Mouse (Mus musculus): ENCODE measurements around the gene Ackr3. TPM values are rescaled to one million over a fixed set of nuclear protein-coding genes. Genes with fewer than 3 reads are reported as not detected.

Ackr3 gene
- total and polyA plus RNA-seq, 3 experiments, result not detected

DNA sequence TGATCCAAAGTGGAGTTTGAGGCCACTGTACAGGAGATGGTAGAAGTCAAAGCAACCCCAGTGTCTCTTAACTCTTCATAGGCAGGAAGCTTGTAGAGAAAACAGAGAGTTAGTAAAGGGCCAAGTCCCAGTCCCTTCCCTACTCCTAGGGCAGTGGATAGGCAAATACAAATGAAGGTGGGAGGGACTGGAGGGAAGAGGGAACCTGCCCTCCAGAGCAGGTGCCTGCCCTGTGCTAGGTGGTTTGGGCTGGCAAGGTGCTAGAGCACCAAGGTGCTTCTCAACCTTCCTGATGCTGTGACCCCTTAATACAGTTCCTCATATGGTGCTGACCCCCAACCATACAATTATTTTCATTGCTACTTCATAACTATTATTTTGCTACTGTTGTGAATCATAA is 26.2 kb upstream of the Ackr3 start:
- Histone ChIP-seq H3K27ac (ENCODE audit: control insufficient read depth, low read depth, low read length) (no peak overlapping the region), H3K4me1 (ENCODE audit: control insufficient read depth in 1 of 2, insufficient read depth in 2 of 2, low read length in 2 of 2) (no peaks in the 10 kb centered on the region), H3K27me3 (ENCODE audit: control insufficient read depth in 1 of 2, insufficient read depth in 2 of 2, low read length in 2 of 2) (no peaks in the 10 kb centered on the region), H3K9ac (ENCODE audit: control insufficient read depth, low read depth, low read length, poor library complexity, severe bottlenecking) (no peak overlapping the region), H3K79me2 (ENCODE audit: control insufficient read depth, insufficient read depth, low read length, poor library complexity) (no peaks in the 10 kb centered on the region), H3K36me3 (ENCODE audit: control insufficient read depth in 1 of 2, insufficient read depth in 2 of 2, low read length in 2 of 2) (no peaks in the 10 kb centered on the region), H3K4me3 (ENCODE audit: control insufficient read depth in 1 of 2, insufficient read depth in 1 of 2, low read depth in 2 of 2, low read length in 2 of 2) (no peak overlapping the region), H3K9me3 (replicated peaks; ENCODE audit: insufficient read depth, low read length) (no peaks in the 10 kb centered on the region)
- DNase-seq (ENCODE audit: low read depth, low spot score), result no peak
- no peak for TF ChIP-seq CHD2 (IDR thresholded peaks at IDR 0.05; ENCODE audit: low read length)
- TF ChIP-seq ELF1 (IDR thresholded peaks at IDR 0.05; ENCODE audit: low read depth, low read length), result no peak
- TF ChIP-seq SMC3 (IDR thresholded peaks at IDR 0.05; ENCODE audit: low read depth, low read length), result no peak
- no peak for TF ChIP-seq MYC (IDR thresholded peaks at IDR 0.05; ENCODE audit: low read depth, low read length)
- TF ChIP-seq ZMIZ1 (IDR thresholded peaks at IDR 0.05; ENCODE audit: low read depth, low read length), result no peak
- no peak for TF ChIP-seq BHLHE40 (IDR thresholded peaks at IDR 0.05; ENCODE audit: borderline replicate concordance, low read depth, low read length)
- TF ChIP-seq CTCF (IDR thresholded peaks at IDR 0.05 in 2 of 3, conservative IDR thresholded peaks at IDR 0.05 in 1 of 3; ENCODE audit: control insufficient read depth in 1 of 3, insufficient read depth in 1 of 3, low read depth in 2 of 3, low read length in 3 of 3, poor library complexity in 1 of 3, severe bottlenecking in 1 of 3), result no peak

DNA sequence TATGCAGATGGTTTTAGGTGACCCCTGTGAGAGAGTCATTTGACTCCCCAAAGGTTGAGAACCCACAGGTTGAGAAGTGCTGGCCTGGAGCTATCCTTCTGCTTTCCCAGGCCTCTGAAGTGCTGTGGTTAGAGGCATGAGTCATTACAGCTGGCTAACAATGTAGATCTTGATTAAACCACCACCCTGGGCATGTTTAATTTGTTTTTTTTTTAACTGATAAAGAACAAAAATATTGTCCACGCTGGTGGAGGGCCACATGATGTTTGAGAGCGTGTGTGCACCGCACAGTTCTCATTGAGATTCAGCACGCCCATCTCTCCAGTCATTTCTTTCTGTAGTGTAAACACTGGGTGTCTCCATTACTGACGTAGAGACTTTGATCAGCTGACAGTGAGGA is 25.8 kb upstream of the Ackr3 start:
- no peak overlapping the region for H3K27ac ChIP-seq (ENCODE audit: control insufficient read depth, low read depth, low read length)
- DNase-seq (ENCODE audit: low read depth, low spot score), result no peak
- no peaks in the 10 kb centered on the region for H3K4me1 ChIP-seq (ENCODE audit: control insufficient read depth in 1 of 2, insufficient read depth in 2 of 2, low read length in 2 of 2)

DNA sequence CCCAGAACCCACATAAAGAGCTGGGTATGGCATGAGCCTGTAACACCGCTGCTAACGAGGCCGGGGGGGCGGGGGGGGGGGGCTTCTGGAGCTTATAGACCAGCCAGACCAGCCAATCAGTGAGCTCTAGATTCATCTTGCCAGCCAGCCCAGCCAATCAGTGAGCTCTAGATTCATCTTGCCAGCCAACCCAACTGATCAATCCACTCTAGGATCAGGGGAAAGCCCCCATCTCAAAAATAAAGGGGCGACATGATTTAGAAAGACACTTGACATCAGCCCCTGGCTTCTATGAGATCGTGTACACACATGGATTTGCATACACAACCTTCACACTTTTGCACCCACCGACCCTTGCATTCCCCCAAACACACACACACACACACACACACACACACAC is 23.3 kb upstream of the Ackr3 start:
- H3K9ac ChIP-seq (ENCODE audit: control insufficient read depth, low read depth, low read length, poor library complexity, severe bottlenecking), result no peak overlapping the region
- DNase-seq (ENCODE audit: low read depth, low spot score), result no peak
- no peak for TF ChIP-seq MAFK (IDR thresholded peaks at IDR 0.05; ENCODE audit: borderline replicate concordance, low read depth, low read length)
- no peak for TF ChIP-seq CHD1 (IDR thresholded peaks at IDR 0.05; ENCODE audit: low read depth, low read length)
- no peak overlapping the region for H3K27ac ChIP-seq (ENCODE audit: control insufficient read depth, low read depth, low read length)
- no peak overlapping the region for H3K4me3 ChIP-seq (ENCODE audit: control insufficient read depth in 1 of 2, insufficient read depth in 1 of 2, low read depth in 2 of 2, low read length in 2 of 2)
- no peaks in the 10 kb centered on the region for H3K9me3 ChIP-seq (replicated peaks; ENCODE audit: insufficient read depth, low read length)
- no peaks in the 10 kb centered on the region for H3K4me1 ChIP-seq (ENCODE audit: control insufficient read depth in 1 of 2, insufficient read depth in 2 of 2, low read length in 2 of 2)
- H3K79me2 ChIP-seq (ENCODE audit: control insufficient read depth, insufficient read depth, low read length, poor library complexity), result no peaks in the 10 kb centered on the region
- H3K36me3 ChIP-seq (ENCODE audit: control insufficient read depth in 1 of 2, insufficient read depth in 2 of 2, low read length in 2 of 2), result no peaks in the 10 kb centered on the region
- H3K27me3 ChIP-seq (ENCODE audit: control insufficient read depth in 1 of 2, insufficient read depth in 2 of 2, low read length in 2 of 2), result no peaks in the 10 kb centered on the region

More for the DNA sequence above, 25.8 kb upstream of the Ackr3 start:
- TF ChIP-seq MAZ (IDR thresholded peaks at IDR 0.05; ENCODE audit: low read depth, low read length) (no peak), UBTF (IDR thresholded peaks at IDR 0.05; ENCODE audit: borderline replicate concordance, insufficient read depth, low read depth, low read length) (no peak), MAFK (IDR thresholded peaks at IDR 0.05; ENCODE audit: borderline replicate concordance, low read depth, low read length) (no peak), ELF1 (IDR thresholded peaks at IDR 0.05; ENCODE audit: low read depth, low read length) (no peak), SIN3A (IDR thresholded peaks at IDR 0.05; ENCODE audit: low read length) (no peak), CHD2 (IDR thresholded peaks at IDR 0.05; ENCODE audit: low read length) (no peak), KAT2A (conservative IDR thresholded peaks at IDR 0.05; ENCODE audit: low read depth, low read length) (no peak), TCF12 (IDR thresholded peaks at IDR 0.05; ENCODE audit: low read depth, low read length) (no peak), USF2 (IDR thresholded peaks at IDR 0.05; ENCODE audit: borderline replicate concordance in 1 of 2, insufficient read depth in 1 of 2, low read depth in 1 of 2, low read length in 2 of 2) (no peak), EP300 (IDR thresholded peaks at IDR 0.05; ENCODE audit: low read depth in 1 of 2, low read length in 2 of 2) (no peak)
- Histone ChIP-seq H3K4me3 (ENCODE audit: control insufficient read depth in 1 of 2, insufficient read depth in 1 of 2, low read depth in 2 of 2, low read length in 2 of 2) (no peak overlapping the region), H3K79me2 (ENCODE audit: control insufficient read depth, insufficient read depth, low read length, poor library complexity) (no peaks in the 10 kb centered on the region), H3K27me3 (ENCODE audit: control insufficient read depth in 1 of 2, insufficient read depth in 2 of 2, low read length in 2 of 2) (no peaks in the 10 kb centered on the region), H3K9ac (ENCODE audit: control insufficient read depth, low read depth, low read length, poor library complexity, severe bottlenecking) (no peak overlapping the region), H3K36me3 (ENCODE audit: control insufficient read depth in 1 of 2, insufficient read depth in 2 of 2, low read length in 2 of 2) (no peaks in the 10 kb centered on the region), H3K9me3 (replicated peaks; ENCODE audit: insufficient read depth, low read length) (no peaks in the 10 kb centered on the region)

Data from MEL (cell line).